Mouse (Mus musculus) T-helper 1 cell (primary cell): Measurements from ENCODE around the gene Pde6c.

ENCODE experiments used
- in situ Hi-C: fragments of 300-600 bp; cut with MboI, MseI; formaldehyde crosslinking; loops from one replicate; pipeline ENCODE4 v1.15.1; 2025; ENCODE audit warnings: high pct_unique_total_duplicates

The Pde6c gene

GRCm38 (mm10) chr19:38143540-38144271, 11.1 kb downstream of the Pde6c start:
- in situ Hi-C loops = no loop called here

GRCm38 (mm10) chr19:38156243-38156642, 23.7 kb downstream of the Pde6c start:
- in situ Hi-C loops = loop anchor here (10.0 kb wide), 1 partner anchor 1881 kb away; no protein-coding TSS in a partner anchor

GRCm38 (mm10) chr19:38161648-38162354, 29.2 kb downstream of the Pde6c start:
- in situ Hi-C loops = no loop called here

- in situ Hi-C loops = no loop called here
Observed at GRCm38 (mm10) chr19:38164633-38165032, 32.1 kb downstream of the Pde6c start.

- in situ Hi-C loops = no loop called here
Observed at GRCm38 (mm10) chr19:38179675-38180074, 47.1 kb downstream of the Pde6c start.

- in situ Hi-C loops = no loop called here
Observed at GRCm38 (mm10) chr19:38186631-38187344, 54.2 kb downstream of the Pde6c start.

- in situ Hi-C loops = no loop called here
Observed at GRCm38 (mm10) chr19:38187345-38187680, 54.7 kb downstream of the Pde6c start.

- in situ Hi-C loops = no loop called here
Observed at GRCm38 (mm10) chr19:38190606-38191005, 58.0 kb downstream of the Pde6c start.

GRCm38 (mm10) chr19:38191446-38191845, 58.9 kb downstream of the Pde6c start:
- in situ Hi-C loops = no loop called here

GRCm38 (mm10) chr19:38195245-38195644, 62.7 kb downstream of the Pde6c start:
- in situ Hi-C loops = no loop called here

GRCm38 (mm10) chr19:38198731-38199130, 66.2 kb downstream of the Pde6c start:
- in situ Hi-C loops = no loop called here

GRCm38 (mm10) chr19:38206669-38207068, 74.1 kb downstream of the Pde6c start:
- in situ Hi-C loops = no loop called here

GRCm38 (mm10) chr19:38217696-38218095, 85.1 kb downstream of the Pde6c start:
- in situ Hi-C loops = no loop called here

- in situ Hi-C loops = no loop called here
Observed at GRCm38 (mm10) chr19:38223356-38223904, 90.8 kb downstream of the Pde6c start.

GRCm38 (mm10) chr19:38223905-38224684, 91.5 kb downstream of the Pde6c start, which contains the start of gene Fra10ac1:
Gene Fra10ac1, minus strand, starts transcription at chr19:38224156.
- in situ Hi-C loops = no loop called here

- in situ Hi-C loops = no loop called here
Observed at GRCm38 (mm10) chr19:38224685-38225060, 92.1 kb downstream of the Pde6c start.

- in situ Hi-C loops = no loop called here
Observed at GRCm38 (mm10) chr19:38228699-38229098, 96.1 kb downstream of the Pde6c start.

- in situ Hi-C loops = no loop called here
Observed at GRCm38 (mm10) chr19:38232087-38232486, 99.5 kb downstream of the Pde6c start.

- in situ Hi-C loops = no loop called here
Observed at GRCm38 (mm10) chr19:38232516-38232915, 99.9 kb downstream of the Pde6c start.
